In the genomic region with DNA sequence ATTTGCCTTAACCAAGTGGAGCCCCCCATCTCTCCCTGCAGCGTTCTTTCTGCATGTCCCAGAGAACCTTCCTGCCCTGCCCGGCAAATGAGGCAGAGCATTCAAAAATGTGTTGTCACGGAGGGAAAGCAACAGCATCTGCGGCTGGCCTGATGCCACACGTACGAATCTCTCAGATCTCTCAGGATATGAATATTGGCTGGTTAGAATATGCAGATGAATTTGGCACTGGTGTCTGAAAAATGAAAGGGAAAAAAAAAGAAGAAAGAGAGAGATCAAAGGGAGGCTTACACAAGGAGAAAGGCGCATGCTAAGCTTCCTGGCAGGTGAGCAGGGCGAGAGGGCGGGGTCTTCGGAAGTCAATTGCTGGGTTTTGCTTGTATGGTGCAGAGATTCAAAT, we compare ENCODE assay signal across 22 mouse cellular contexts.
DNase-seq lines count a peak whose midpoint lies in the region; ATAC-seq lines count a peak whose summit lies in the region.
"Had no signal": no experiment of that assay in that cellular context is flagged by ENCODE, and none has a peak within 500 bp of the region (broad histone marks: within the 10 kb centered on the region; RNA-seq: fewer than 3 reads in every experiment).

No protein-coding gene starts in this region.

- no peaks in the 10 kb centered on the region for H3K9me3 ChIP-seq in hindbrain, embryonic 14.5 days (ENCODE audit: control insufficient read depth, low read length)
- H3K9me3 ChIP-seq in hindbrain, embryonic 16.5 days (ENCODE audit: control insufficient read depth, low read length) = no peaks in the 10 kb centered on the region
- H3K9me3 ChIP-seq: heart, embryonic 10.5 days; hindbrain, embryonic 10.5 days; intestine, embryonic 15.5 days; limb, embryonic 10.5 days; liver, embryonic 15.5 days had no signal

- no peaks in the 10 kb centered on the region for H3K4me1 ChIP-seq in hindbrain, embryonic 14.5 days (replicated peaks; ENCODE audit: control insufficient read depth, insufficient read depth, low read length)
- H3K4me1 ChIP-seq in hindbrain, embryonic 16.5 days (ENCODE audit: control insufficient read depth, insufficient read depth, low read depth, low read length) = no peaks in the 10 kb centered on the region
- H3K4me1 ChIP-seq: liver, embryonic 15.5 days had no signal

- H3K36me3 ChIP-seq in hindbrain, embryonic 14.5 days (replicated peaks; ENCODE audit: control insufficient read depth, insufficient read depth) = no peaks in the 10 kb centered on the region
- H3K36me3 ChIP-seq in hindbrain, embryonic 16.5 days (ENCODE audit: control insufficient read depth, insufficient read depth, low read length) = no peaks in the 10 kb centered on the region
- H3K36me3 ChIP-seq: heart, embryonic 10.5 days; hindbrain, embryonic 10.5 days; intestine, embryonic 15.5 days; limb, embryonic 10.5 days; liver, embryonic 15.5 days had no signal

- no peak for ATAC-seq in hindbrain, embryonic 14.5 days (ENCODE audit: low FRiP score)
- no peak for ATAC-seq in hindbrain, embryonic 16.5 days
- ATAC-seq in inflammation-experienced regulatory T-cells, adult 6 months = peak; percentile 46
- ATAC-seq: intestine, embryonic 15.5 days had no signal

- H3K4me3 ChIP-seq in hindbrain, embryonic 14.5 days (replicated peaks; ENCODE audit: low read length) = no peak overlapping the region
- H3K4me3 ChIP-seq in hindbrain, embryonic 16.5 days (ENCODE audit: low read length) = no peak overlapping the region
- H3K4me3 ChIP-seq: heart, embryonic 10.5 days; hindbrain, embryonic 10.5 days; intestine, embryonic 15.5 days; left cerebral cortex, adult 2 months; limb, embryonic 10.5 days; liver, embryonic 15.5 days had no signal

- no peak overlapping the region for H3K27ac ChIP-seq in hindbrain, embryonic 14.5 days
- no peak overlapping the region for H3K27ac ChIP-seq in hindbrain, embryonic 16.5 days (ENCODE audit: low read depth, low read length)
- H3K27ac ChIP-seq: heart, embryonic 10.5 days; hindbrain, embryonic 10.5 days; intestine, embryonic 15.5 days; left cerebral cortex, adult 2 months; limb, embryonic 10.5 days; liver, embryonic 15.5 days; stomach, postnatal 0 days had no signal

- 68% methylated on average over 10 of the region's 10 CpGs for WGBS in hindbrain, embryonic 14.5 days
- WGBS in hindbrain, embryonic 16.5 days = 54% methylated on average over 10 of the region's 10 CpGs

- DNase-seq in hindbrain, embryonic 14.5 days (ENCODE audit: low spot score) = peak; percentile 45
- peak; percentile 61 for DNase-seq in right cerebral cortex, postnatal 14 days
- DNase-seq in right cerebral cortex, postnatal 36 days (ENCODE audit: low spot score in 2 of 2) = no peak
- peak; percentile 61 for DNase-seq in brain, adult 2 months (ENCODE audit: low read depth, low spot score)
- DNase-seq in cerebellum, postnatal 4 days (ENCODE audit: low spot score in 2 of 2) = no peak
- no peak for DNase-seq in testis, postnatal 10 days (ENCODE audit: low spot score)
- DNase-seq: adrenal gland, postnatal 25 days; B cell, adult 2 months; cerebellum, adult 11-12 months; kidney, adult 8-10 months; kidney, postnatal 10 days; liver; lung, postnatal 4 days had no signal

- H3K4me2 ChIP-seq in hindbrain, embryonic 14.5 days (replicated peaks) = no peak overlapping the region
- no peak overlapping the region for H3K4me2 ChIP-seq in hindbrain, embryonic 16.5 days (ENCODE audit: low read length)
- H3K4me2 ChIP-seq: intestine, embryonic 15.5 days; liver, embryonic 15.5 days had no signal

- H3K27me3 ChIP-seq in hindbrain, embryonic 14.5 days (ENCODE audit: control insufficient read depth, insufficient read depth, low read length) = no peaks in the 10 kb centered on the region
- H3K27me3 ChIP-seq in hindbrain, embryonic 16.5 days (replicated peaks; ENCODE audit: control insufficient read depth, insufficient read depth, low read length) = no peaks in the 10 kb centered on the region
- H3K27me3 ChIP-seq: intestine, embryonic 15.5 days had no signal

- H3K9ac ChIP-seq in hindbrain, embryonic 14.5 days = no peak overlapping the region
- H3K9ac ChIP-seq in hindbrain, embryonic 16.5 days (ENCODE audit: low read depth, low read length) = no peak overlapping the region
- H3K9ac ChIP-seq: intestine, embryonic 15.5 days; liver, embryonic 15.5 days had no signal

Comparison
In these comparisons a context has a peak if more than half of its experiments do, and no peak if none do; other contexts are left out.
1. DNase-seq: peak in hindbrain, embryonic 14.5 days (single experiment), right cerebral cortex, postnatal 14 days (single experiment) and brain, adult 2 months (single experiment); none in right cerebral cortex, postnatal 36 days (0 of 2), cerebellum, postnatal 4 days (0 of 2) and testis, postnatal 10 days (single experiment).